Mouse (Mus musculus): ENCODE data around the gene Scaf4. TPM values are rescaled to one million over a fixed set of nuclear protein-coding genes. Genes with fewer than 3 reads are reported as not detected.
"Not testable (repeated sequence)": the region's sequence is repeated elsewhere in the genome, so short reads cannot be mapped to it uniquely, and the experiment has no call there.

Gene Scaf4
- total RNA-seq, 2 experiments from 2014 or later = 59.0 to 69.9 TPM

- DNase-seq = no peak
These were observed 13.4 kb upstream of the Scaf4 start for GRCm38 (mm10) chr16:90297479-90298425.

GRCm38 (mm10) chr16:90291675-90292074, 7.4 kb upstream of the Scaf4 start:
- intact Hi-C loops (cut with DNase I) = no loop called here
- DNase-seq = no peak

More at GRCm38 (mm10) chr16:90297479-90298425, 13.4 kb upstream of the Scaf4 start:
- intact Hi-C loops (cut with DNase I) = no loop called here

GRCm38 (mm10) chr16:90290962-90291361, 6.7 kb upstream of the Scaf4 start:
- DNase-seq = no peak
- intact Hi-C loops (cut with DNase I) = no loop called here

GRCm38 (mm10) chr16:90284916-90285315, 613 bp upstream of the Scaf4 start:
- no peak for DNase-seq
- intact Hi-C loops (cut with DNase I) = no loop called here

- no peak for DNase-seq
- intact Hi-C loops (cut with DNase I) = no loop called here
These were observed 918 bp downstream of the Scaf4 start for GRCm38 (mm10) chr16:90283266-90283904.

GRCm38 (mm10) chr16:90282620-90283265, 1.6 kb downstream of the Scaf4 start:
- intact Hi-C loops (cut with DNase I) = no loop called here

GRCm38 (mm10) chr16:90281406-90281805, 2.9 kb downstream of the Scaf4 start:
- intact Hi-C loops (cut with DNase I) = no loop called here
- DNase-seq = no peak

More at GRCm38 (mm10) chr16:90282620-90283265, 1.6 kb downstream of the Scaf4 start:
- DNase-seq = no peak

- DNase-seq = no peak
- intact Hi-C loops (cut with DNase I) = no loop called here
These were observed 3.3 kb downstream of the Scaf4 start for GRCm38 (mm10) chr16:90280989-90281388.

- no peak for DNase-seq
- intact Hi-C loops (cut with DNase I) = no loop called here
These were observed 3.8 kb downstream of the Scaf4 start for GRCm38 (mm10) chr16:90280515-90280914.

GRCm38 (mm10) chr16:90279058-90279457, 5.2 kb downstream of the Scaf4 start:
- intact Hi-C loops (cut with DNase I) = no loop called here
- DNase-seq = no peak

GRCm38 (mm10) chr16:90275521-90275920, 8.8 kb downstream of the Scaf4 start:
- DNase-seq = no peak
- intact Hi-C loops (cut with DNase I) = no loop called here

- no peak for DNase-seq
- intact Hi-C loops (cut with DNase I) = no loop called here
These were observed 17.7 kb downstream of the Scaf4 start for GRCm38 (mm10) chr16:90266581-90266980.

GRCm38 (mm10) chr16:90265106-90265505, 19.2 kb downstream of the Scaf4 start:
- DNase-seq = no peak
- intact Hi-C loops (cut with DNase I) = no loop called here

- intact Hi-C loops (cut with DNase I) = no loop called here
- DNase-seq = no peak
These were observed 20.3 kb downstream of the Scaf4 start for GRCm38 (mm10) chr16:90264021-90264420.

GRCm38 (mm10) chr16:90261791-90262190, 22.5 kb downstream of the Scaf4 start:
- intact Hi-C loops (cut with DNase I) = no loop called here

GRCm38 (mm10) chr16:90260097-90260496, 24.2 kb downstream of the Scaf4 start:
- DNase-seq = no peak
- intact Hi-C loops (cut with DNase I) = no loop called here

More at GRCm38 (mm10) chr16:90261791-90262190, 22.5 kb downstream of the Scaf4 start:
- DNase-seq = no peak

- no peak for DNase-seq
- intact Hi-C loops (cut with DNase I) = no loop called here
These were observed 24.7 kb downstream of the Scaf4 start for GRCm38 (mm10) chr16:90259623-90260022.

- no peak for DNase-seq
- intact Hi-C loops (cut with DNase I) = no loop called here
These were observed 25.4 kb downstream of the Scaf4 start for GRCm38 (mm10) chr16:90258950-90259349.

GRCm38 (mm10) chr16:90252521-90252920, 31.8 kb downstream of the Scaf4 start:
- no peak for DNase-seq
- intact Hi-C loops (cut with DNase I) = no loop called here

GRCm38 (mm10) chr16:90251256-90251655, 33.0 kb downstream of the Scaf4 start:
- intact Hi-C loops (cut with DNase I); DNase-seq: not testable (repeated sequence)

- no peak for DNase-seq
- intact Hi-C loops (cut with DNase I) = no loop called here
These were observed 34.2 kb downstream of the Scaf4 start for GRCm38 (mm10) chr16:90250099-90250498.

Measured in left cerebral cortex, postnatal 4 days (tissue).